Mouse (Mus musculus) brain, embryonic 14.5 days (tissue): ENCODE results near the gene Osbpl9.

Experiments used
- CTCF ChIP-seq: fragments of 200-500 bp; IDR thresholded peaks from 2 replicates; pipeline ENCODE4 v1.5.1; 2012; ENCODE audit warnings: inconsistent platforms, mild to moderate bottlenecking, moderate library complexity, borderline replicate concordance; ENCODE audit not compliant: insufficient read depth, insufficient read length; ENCODE audit errors: extremely low read depth
- POLR2A ChIP-seq: fragments of 200-500 bp; IDR thresholded peaks from 2 replicates; pipeline ENCODE4 v1.6.1; 2012; ENCODE audit warnings: mild to moderate bottlenecking, inconsistent platforms, borderline replicate concordance; ENCODE audit not compliant: poor library complexity, insufficient read depth, insufficient read length, severe bottlenecking; ENCODE audit errors: extremely low read depth

DNA sequence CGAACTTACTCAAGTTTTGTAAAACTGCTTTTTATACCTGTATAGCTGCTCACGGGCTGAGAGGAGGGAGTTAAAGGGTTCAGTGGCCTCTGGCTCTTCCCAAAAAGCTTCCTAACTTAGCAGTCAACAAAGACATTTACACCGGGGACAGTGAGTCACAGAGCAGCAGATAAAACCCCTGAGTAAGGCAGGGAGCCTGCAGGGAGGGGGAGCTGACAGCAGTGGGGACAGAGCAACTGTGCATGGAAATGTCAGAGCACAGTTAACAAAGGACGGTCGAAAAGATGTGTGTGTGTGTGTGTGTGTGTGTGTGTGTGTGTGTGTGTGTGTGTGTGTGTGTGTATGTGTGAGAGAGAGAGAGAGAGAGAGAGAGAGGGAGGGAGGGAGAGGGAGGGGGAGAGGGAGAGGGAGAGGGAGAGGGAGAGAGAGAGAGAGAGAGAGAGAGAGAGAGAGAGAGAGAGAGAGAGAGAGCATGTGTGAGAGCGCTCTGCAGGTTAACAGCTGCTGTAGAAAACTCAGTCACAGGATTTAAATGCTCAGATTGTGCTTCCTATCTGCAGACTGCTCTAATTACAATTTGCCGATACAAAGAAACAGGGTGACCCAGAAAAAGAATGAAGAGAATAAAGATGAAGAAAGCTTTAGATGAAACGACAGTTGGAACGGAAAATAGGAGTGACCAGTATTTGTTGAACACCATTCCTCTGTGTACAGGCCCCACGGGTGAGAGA lies 75.1 kb downstream of the Osbpl9 start:
- TF ChIP-seq POLR2A = no peak
- no peak for TF ChIP-seq CTCF
